Mouse (Mus musculus) heart, postnatal 0 days (tissue): ENCODE data around the gene Krtap4-16. TPM values are rescaled to one million over a fixed set of nuclear protein-coding genes. Genes with fewer than 3 reads are reported as not detected.

ENCODE experiments used
- polyA plus RNA-seq: library from polyadenylated mRNA; unstranded; fragments of >200 nt; fragmentation: Nextera tagmentation; extraction: Ambion mirVana; gene quantifications from 2 replicates; pipeline ENCODE4 v1.2.1, GENCODE M21; 2015
- total RNA-seq: library from RNA; depleted of rRNA; stranded (reverse); fragments of >200 nt; gene quantifications from 2 replicates; pipeline ENCODE4 v1.2.3, GENCODE M21; 2014; ENCODE audit warnings: low replicate concordance; rRNA removed

Gene Krtap4-16
- total and polyA plus RNA-seq, 2 experiments from 2014 or later, result not detected

Other genes starting within 250 kb of the Krtap4-16 start
Only the 30 nearest of the 38 such genes appear.
- gene Krtap4-7, start 207.5 kb downstream of the Krtap4-16 start, total RNA-seq, result not detected in 2 replicates
- gene Krtap4-7, start 207.5 kb downstream of the Krtap4-16 start, polyA plus RNA-seq, result not detected in 2 replicates
- gene Gm11555, start 201.4 kb downstream of the Krtap4-16 start, total RNA-seq, result not detected in 2 replicates
- not detected in 2 replicates for gene Gm11555, start 201.4 kb downstream of the Krtap4-16 start, polyA plus RNA-seq
- gene Gm11563, start 192.6 kb downstream of the Krtap4-16 start, total RNA-seq, result not detected in 2 replicates
- not detected in 2 replicates for gene Gm11563, start 192.6 kb downstream of the Krtap4-16 start, polyA plus RNA-seq
- gene Krtap4-6, start 185.6 kb downstream of the Krtap4-16 start, total RNA-seq, result not detected in 2 replicates
- gene Krtap4-6, start 185.6 kb downstream of the Krtap4-16 start, polyA plus RNA-seq, result not detected in 2 replicates
- gene Gm14190, start 160.9 kb downstream of the Krtap4-16 start, total RNA-seq, result not detected in 2 replicates
- not detected in 2 replicates for gene Gm14190, start 160.9 kb downstream of the Krtap4-16 start, polyA plus RNA-seq
- not detected in 2 replicates for gene Gm14180, start 117.3 kb downstream of the Krtap4-16 start, total RNA-seq
- gene Gm14180, start 117.3 kb downstream of the Krtap4-16 start, polyA plus RNA-seq, result not detected in 2 replicates
- not detected in 2 replicates for gene Gm11595, start 78.7 kb downstream of the Krtap4-16 start, total RNA-seq
- gene Gm11595, start 78.7 kb downstream of the Krtap4-16 start, polyA plus RNA-seq, result not detected in 2 replicates
- gene Krtap4-8, start 70.9 kb downstream of the Krtap4-16 start, total RNA-seq, result not detected in 2 replicates
- gene Krtap4-8, start 70.9 kb downstream of the Krtap4-16 start, polyA plus RNA-seq, result not detected in 2 replicates
- gene Krtap4-9, start 66.4 kb downstream of the Krtap4-16 start, total RNA-seq, result not detected in 2 replicates
- gene Krtap4-9, start 66.4 kb downstream of the Krtap4-16 start, polyA plus RNA-seq, result not detected in 2 replicates
- gene Gm11596, start 58.1 kb downstream of the Krtap4-16 start, total RNA-seq, result not detected in 2 replicates
- gene Gm11596, start 58.1 kb downstream of the Krtap4-16 start, polyA plus RNA-seq, result not detected in 2 replicates
- not detected in 2 replicates for gene Gm11569, start 52.7 kb downstream of the Krtap4-16 start, total RNA-seq
- not detected in 2 replicates for gene Gm11569, start 52.7 kb downstream of the Krtap4-16 start, polyA plus RNA-seq
- not detected in 2 replicates for gene Gm11554, start 47.2 kb downstream of the Krtap4-16 start, total RNA-seq
- gene Gm11554, start 47.2 kb downstream of the Krtap4-16 start, polyA plus RNA-seq, result not detected in 2 replicates
- gene Krtap4-13, start 41.7 kb downstream of the Krtap4-16 start, total RNA-seq, result not detected in 2 replicates
- not detected in 2 replicates for gene Krtap4-13, start 41.7 kb downstream of the Krtap4-16 start, polyA plus RNA-seq
- not detected in 2 replicates for gene Gm11564, start 35.9 kb downstream of the Krtap4-16 start, total RNA-seq
- not detected in 2 replicates for gene Gm11564, start 35.9 kb downstream of the Krtap4-16 start, polyA plus RNA-seq
- gene 2300003K06Rik, start 13.5 kb downstream of the Krtap4-16 start, total RNA-seq, result not detected in 2 replicates
- not detected in 2 replicates for gene 2300003K06Rik, start 13.5 kb downstream of the Krtap4-16 start, polyA plus RNA-seq
- not detected in 2 replicates for gene Gm11568, start 6.3 kb upstream of the Krtap4-16 start, total RNA-seq
- gene Gm11568, start 6.3 kb upstream of the Krtap4-16 start, polyA plus RNA-seq, result not detected in 2 replicates
- gene Gm11559, start 12.9 kb upstream of the Krtap4-16 start, total RNA-seq, result not detected in 2 replicates
- gene Gm11559, start 12.9 kb upstream of the Krtap4-16 start, polyA plus RNA-seq, result not detected in 2 replicates
- gene Krtap9-1, start 21.8 kb upstream of the Krtap4-16 start, total RNA-seq, result not detected in 2 replicates
- gene Krtap9-1, start 21.8 kb upstream of the Krtap4-16 start, polyA plus RNA-seq, result not detected in 2 replicates
- not detected in 2 replicates for gene Gm11567, start 27.6 kb upstream of the Krtap4-16 start, total RNA-seq
- not detected in 2 replicates for gene Gm11567, start 27.6 kb upstream of the Krtap4-16 start, polyA plus RNA-seq
- not detected in 2 replicates for gene Krtap31-1, start 56.3 kb upstream of the Krtap4-16 start, total RNA-seq
- not detected in 2 replicates for gene Krtap31-1, start 56.3 kb upstream of the Krtap4-16 start, polyA plus RNA-seq
- not detected in 2 replicates for gene Gm11565, start 63.1 kb upstream of the Krtap4-16 start, total RNA-seq
- gene Gm11565, start 63.1 kb upstream of the Krtap4-16 start, polyA plus RNA-seq, result not detected in 2 replicates
- gene Krtap31-2, start 84.7 kb upstream of the Krtap4-16 start, total RNA-seq, result not detected in 2 replicates
- not detected in 2 replicates for gene Krtap31-2, start 84.7 kb upstream of the Krtap4-16 start, polyA plus RNA-seq
- not detected in 2 replicates for gene Krtap9-5, start 96.9 kb upstream of the Krtap4-16 start, total RNA-seq
- gene Krtap9-5, start 96.9 kb upstream of the Krtap4-16 start, polyA plus RNA-seq, result not detected in 2 replicates
- not detected in 2 replicates for gene Krtap29-1, start 127.4 kb upstream of the Krtap4-16 start, total RNA-seq
- not detected in 2 replicates for gene Krtap29-1, start 127.4 kb upstream of the Krtap4-16 start, polyA plus RNA-seq
- gene Krtap16-1, start 135.0 kb upstream of the Krtap4-16 start, total RNA-seq, result not detected in 2 replicates
- gene Krtap16-1, start 135.0 kb upstream of the Krtap4-16 start, polyA plus RNA-seq, result not detected in 2 replicates
- gene Krtap17-1, start 142.4 kb upstream of the Krtap4-16 start, total RNA-seq, result not detected in 2 replicates
- not detected in 2 replicates for gene Krtap17-1, start 142.4 kb upstream of the Krtap4-16 start, polyA plus RNA-seq
- not detected in 2 replicates for gene Krt33a, start 164.6 kb upstream of the Krtap4-16 start, total RNA-seq
- gene Krt33a, start 164.6 kb upstream of the Krtap4-16 start, polyA plus RNA-seq, result not detected in 2 replicates
- gene Krt33b, start 178.3 kb upstream of the Krtap4-16 start, total RNA-seq, result not detected in 2 replicates
- not detected in 2 replicates for gene Krt33b, start 178.3 kb upstream of the Krtap4-16 start, polyA plus RNA-seq
- not detected in 2 replicates for gene Krt34, start 189.9 kb upstream of the Krtap4-16 start, total RNA-seq
- gene Krt34, start 189.9 kb upstream of the Krtap4-16 start, polyA plus RNA-seq, result not detected in 2 replicates
- gene Krt31, start 198.9 kb upstream of the Krtap4-16 start, total RNA-seq, result not detected in 2 replicates
- gene Krt31, start 198.9 kb upstream of the Krtap4-16 start, polyA plus RNA-seq, result not detected in 2 replicates